15 mouse cellular contexts compared by ENCODE assay signal in genomic region chr1:62466544-62466943, GRCm38 (mm10).
"Had no signal": no experiment of that assay in that cellular context is flagged by ENCODE, and none has a peak within 500 bp of the region (broad histone marks: within the 10 kb centered on the region; RNA-seq: fewer than 3 reads in every experiment).

No protein-coding gene starts in this region.

- H3K4me2 ChIP-seq: liver, embryonic 15.5 days; lung, embryonic 15.5 days; midbrain, embryonic 12.5 days; neural tube, embryonic 12.5 days; stomach, embryonic 15.5 days had no signal

- H3K4me3 ChIP-seq: liver, embryonic 15.5 days; lung, embryonic 15.5 days; midbrain, embryonic 10.5 days; midbrain, embryonic 12.5 days; neural tube, embryonic 12.5 days; stomach, embryonic 15.5 days had no signal

- DNase-seq: liver, postnatal 0 days; lung, adult 2 months; lung, postnatal 14 days; midbrain, embryonic 14.5 days; right cerebral cortex, postnatal 14 days; thymus, postnatal 14 days; thymus, postnatal 36 days had no signal

- H3K27ac ChIP-seq: liver, embryonic 15.5 days; lung, embryonic 15.5 days; macrophage; midbrain, embryonic 10.5 days; midbrain, embryonic 12.5 days; neural tube, embryonic 12.5 days; stomach, embryonic 15.5 days; stomach, postnatal 0 days had no signal

- H3K4me1 ChIP-seq: liver, embryonic 15.5 days; midbrain, embryonic 10.5 days; midbrain, embryonic 12.5 days; neural tube, embryonic 12.5 days had no signal

- H3K36me3 ChIP-seq: liver, embryonic 15.5 days; lung, embryonic 15.5 days; midbrain, embryonic 10.5 days; midbrain, embryonic 12.5 days; neural tube, embryonic 12.5 days; stomach, embryonic 15.5 days had no signal

- H3K27me3 ChIP-seq: liver, embryonic 15.5 days; lung, embryonic 15.5 days; midbrain, embryonic 12.5 days; neural tube, embryonic 12.5 days; stomach, embryonic 15.5 days had no signal

- H3K9me3 ChIP-seq: liver, embryonic 15.5 days; lung, embryonic 15.5 days; midbrain, embryonic 10.5 days; midbrain, embryonic 12.5 days; neural tube, embryonic 12.5 days; stomach, embryonic 15.5 days had no signal
